Mouse (Mus musculus) embryonic facial prominence, embryonic 13.5 days (tissue): ENCODE results near the gene Fmod. TPM values are rescaled to one million over a fixed set of nuclear protein-coding genes. Genes with fewer than 3 reads are reported as not detected.

Source experiments
- ATAC-seq: fragments of 200-750 bp; cut with Nextera tagmentation; 2 replicates; pipeline ENCODE4 v1.8.0; 2017; ENCODE audit warnings: low read depth; ENCODE audit not compliant: insufficient number of reproducible peaks, insufficient read depth, low FRiP score, low TSS enrichment
- H3K27ac ChIP-seq: fragments of 300-500 bp; sonication (generic); 2 replicates; pipeline ENCODE4 v1.5.1; 2015; ENCODE audit warnings: moderate library complexity, mild to moderate bottlenecking, inconsistent platforms
- H3K27me3 ChIP-seq: fragments of 300-500 bp; sonication (generic); 2 replicates; pipeline ENCODE4 v1.6.1; 2015; ENCODE audit warnings: mild to moderate bottlenecking, inconsistent platforms
- H3K36me3 ChIP-seq: fragments of 300-500 bp; sonication (generic); 2 replicates; pipeline ENCODE4 v1.6.1; 2015; ENCODE audit warnings: mild to moderate bottlenecking, inconsistent platforms
- H3K4me1 ChIP-seq: fragments of 300-500 bp; sonication (generic); 2 replicates; pipeline ENCODE4 v1.6.1; 2015; ENCODE audit warnings: inconsistent platforms
- H3K4me2 ChIP-seq: fragments of 300-500 bp; sonication (generic); 2 replicates; pipeline ENCODE4 v1.6.1; 2015; ENCODE audit warnings: moderate library complexity, mild to moderate bottlenecking, inconsistent platforms
- H3K4me3 ChIP-seq: fragments of 300-500 bp; sonication (generic); 2 replicates; pipeline ENCODE4 v1.5.1; 2015; ENCODE audit warnings: mild to moderate bottlenecking, inconsistent platforms
- H3K9ac ChIP-seq: fragments of 300-500 bp; sonication (generic); 2 replicates; pipeline ENCODE4 v1.6.1; 2015; ENCODE audit warnings: mild to moderate bottlenecking, inconsistent platforms
- H3K9me3 ChIP-seq: fragments of 300-500 bp; sonication (generic); 2 replicates; pipeline ENCODE4 v1.6.1; 2016; ENCODE audit warnings: inconsistent platforms
- WGBS: fragments of 180-500 bp; shearing (Covaris S2); methylation state at CpG from one replicate; pipeline ENCODE4 v1.1.7; 2015; ENCODE audit warnings: mixed read lengths; 5-methylcytosine and 5-hydroxymethylcytosine counted together
- polyA plus RNA-seq: library from polyadenylated mRNA; unstranded; fragments of >200 nt; fragmentation: Nextera tagmentation; extraction: Ambion mirVana; gene quantifications from 2 replicates; pipeline ENCODE4 v1.2.1, GENCODE M21; 2015

Fmod gene
- polyA plus RNA-seq, 1 experiment from 2014 or later, result 9.6 TPM

DNA sequence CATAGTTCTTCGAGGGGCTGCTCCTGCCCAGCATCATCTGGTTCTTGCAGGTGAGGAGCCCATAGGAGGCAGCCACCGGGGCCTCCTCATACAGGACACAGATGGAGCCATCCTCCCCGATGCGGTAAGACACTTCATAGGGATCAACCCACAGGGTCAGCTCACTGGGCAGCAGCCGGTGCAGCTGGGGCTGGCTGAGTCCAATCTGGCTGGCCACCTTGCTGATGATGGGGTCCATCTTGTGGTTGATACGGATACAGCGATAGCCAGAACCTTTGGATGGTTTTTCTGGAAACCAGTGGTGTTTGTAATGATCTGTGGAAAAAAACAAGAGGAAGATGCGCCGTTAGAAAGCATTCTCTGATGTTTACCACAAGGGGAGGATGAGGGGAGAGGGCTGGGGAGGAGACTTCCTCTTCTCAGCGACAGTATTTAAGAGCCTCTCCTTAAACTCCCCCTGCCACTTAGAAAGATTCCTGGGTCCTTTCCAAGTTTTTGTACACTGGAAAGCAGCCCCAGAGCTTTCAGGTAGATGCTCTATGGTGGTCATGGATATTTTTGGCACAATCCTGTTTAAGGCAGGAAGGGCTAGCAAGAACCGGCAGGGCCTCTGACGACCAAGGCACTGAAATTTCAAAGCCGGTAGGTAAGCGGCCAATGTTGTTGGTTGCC is 40.5 kb downstream of the Fmod start:
- Histone ChIP-seq H3K27me3 (no peaks in the 10 kb centered on the region), H3K4me1 (peaks cover 46% of the 10 kb centered on the region), H3K4me3 (peak overlapping the region; percentile 66), H3K9ac (peak overlapping the region; percentile 85), H3K4me2 (peak overlapping the region; percentile 84), H3K9me3 (no peaks in the 10 kb centered on the region), H3K27ac (no peak overlapping the region), H3K36me3 (peaks cover 13% of the 10 kb centered on the region; the same call in 1 of the 2 replicates)
- no peak for ATAC-seq
- WGBS, result 57% methylated on average over 14 of the region's 14 CpGs

GRCm38 (mm10) chr1:134078061-134078795 is 41.2 kb downstream of the Fmod start:
- H3K27ac ChIP-seq, result 0 out of 2 replicates have a peak overlapping the region, but pooled peaks have one; percentile 48
- H3K27me3 ChIP-seq, result no peaks in the 10 kb centered on the region
- H3K4me2 ChIP-seq, result peak overlapping the region; percentile 84
- 13% methylated on average over 19 of the region's 19 CpGs for WGBS
- no peak for ATAC-seq
- peaks cover 51% of the 10 kb centered on the region for H3K4me1 ChIP-seq
- peak overlapping the region; percentile 85 for H3K9ac ChIP-seq
- H3K36me3 ChIP-seq, result peaks cover 13% of the 10 kb centered on the region; the same call in 1 of the 2 replicates
- peak overlapping the region; percentile 66 for H3K4me3 ChIP-seq
- H3K9me3 ChIP-seq, result no peaks in the 10 kb centered on the region

- Histone ChIP-seq H3K9me3 (no peaks in the 10 kb centered on the region), H3K36me3 (peaks cover 13% of the 10 kb centered on the region; the same call in 1 of the 2 replicates), H3K9ac (peak within 1 kb of the TSS; percentile 85), H3K27ac (peak within 1 kb of the TSS; percentile 79), H3K4me3 (peak within 1 kb of the TSS; percentile 66), H3K4me1 (peaks cover 50% of the 10 kb centered on the region), H3K4me2 (peak within 1 kb of the TSS; percentile 84), H3K27me3 (no peaks in the 10 kb centered on the region)
- peak; percentile 93 for ATAC-seq
- WGBS, result under 1% methylated on average over 58 of the region's 62 CpGs
Observed at GRCm38 (mm10) chr1:134078802-134079476, 41.9 kb downstream of the Fmod start, which contains the start of gene Btg2. Btg2 (minus strand) TSS chr1:134079120.

DNA sequence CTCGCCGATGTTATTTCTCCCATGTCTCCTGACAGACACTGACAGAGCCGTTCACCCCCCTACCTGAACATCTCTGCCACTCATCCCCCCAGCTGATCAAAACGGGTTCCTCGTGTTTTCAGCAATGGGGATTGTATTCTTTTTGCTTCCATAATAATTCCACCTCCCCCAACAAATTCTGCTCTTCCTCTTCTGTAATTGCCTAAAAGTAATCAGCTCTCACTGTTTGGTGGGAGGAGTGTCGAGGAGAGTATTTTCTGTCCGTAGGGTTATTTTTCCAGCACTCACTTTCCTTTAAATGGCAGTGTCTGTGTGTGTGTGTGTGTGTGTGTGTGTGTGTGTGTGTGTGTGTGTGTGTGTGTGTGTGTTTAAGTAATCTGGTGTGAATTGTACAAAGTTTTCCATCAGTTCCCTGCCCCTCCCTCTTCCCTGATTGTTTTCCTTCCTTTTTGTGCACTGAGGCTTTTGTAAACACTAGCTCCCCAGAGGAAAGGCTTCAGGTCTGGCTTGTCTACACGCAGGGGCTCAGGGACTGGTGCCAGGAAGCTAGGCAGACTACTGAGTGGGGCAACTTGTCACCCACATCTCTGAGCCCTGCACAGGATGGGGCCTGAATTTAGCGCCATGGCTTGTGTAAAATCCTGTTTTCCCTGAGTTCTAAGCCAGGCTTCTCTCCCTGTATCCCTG is 42.6 kb downstream of the Fmod start:
- Histone ChIP-seq H3K9me3 (no peaks in the 10 kb centered on the region), H3K9ac (peak overlapping the region; percentile 85), H3K27me3 (no peaks in the 10 kb centered on the region), H3K4me1 (peaks cover 50% of the 10 kb centered on the region), H3K36me3 (peaks cover 13% of the 10 kb centered on the region; the same call in 1 of the 2 replicates), H3K4me3 (peak overlapping the region; percentile 66), H3K4me2 (peak overlapping the region; percentile 84), H3K27ac (peak overlapping the region; percentile 79)
- WGBS, result 6% methylated on average over 9 of the region's 9 CpGs
- ATAC-seq, result no peak

- no peak overlapping the region for H3K4me3 ChIP-seq
- no peaks in the 10 kb centered on the region for H3K27me3 ChIP-seq
- no peak overlapping the region for H3K4me2 ChIP-seq
- H3K9ac ChIP-seq, result no peak overlapping the region
- ATAC-seq, result no peak
- H3K9me3 ChIP-seq, result no peaks in the 10 kb centered on the region
- H3K4me1 ChIP-seq, result peaks cover 49% of the 10 kb centered on the region
- WGBS, result 84% methylated on average over 4 of the region's 4 CpGs
- H3K27ac ChIP-seq, result peak overlapping the region; percentile 79
- peaks cover 12% of the 10 kb centered on the region; the same call in 1 of the 2 replicates for H3K36me3 ChIP-seq
Observed at GRCm38 (mm10) chr1:134080406-134080805, 43.4 kb downstream of the Fmod start.

GRCm38 (mm10) chr1:134080881-134081450 is 43.9 kb downstream of the Fmod start:
- 76% methylated on average over 5 of the region's 5 CpGs for WGBS
- no peak for ATAC-seq
- Histone ChIP-seq H3K27me3 (no peaks in the 10 kb centered on the region), H3K36me3 (peaks cover 9% of the 10 kb centered on the region; the same call in 1 of the 2 replicates), H3K4me3 (no peak overlapping the region), H3K9me3 (no peaks in the 10 kb centered on the region), H3K4me2 (no peak overlapping the region), H3K9ac (no peak overlapping the region), H3K4me1 (peaks cover 43% of the 10 kb centered on the region), H3K27ac (no peak overlapping the region)

DNA sequence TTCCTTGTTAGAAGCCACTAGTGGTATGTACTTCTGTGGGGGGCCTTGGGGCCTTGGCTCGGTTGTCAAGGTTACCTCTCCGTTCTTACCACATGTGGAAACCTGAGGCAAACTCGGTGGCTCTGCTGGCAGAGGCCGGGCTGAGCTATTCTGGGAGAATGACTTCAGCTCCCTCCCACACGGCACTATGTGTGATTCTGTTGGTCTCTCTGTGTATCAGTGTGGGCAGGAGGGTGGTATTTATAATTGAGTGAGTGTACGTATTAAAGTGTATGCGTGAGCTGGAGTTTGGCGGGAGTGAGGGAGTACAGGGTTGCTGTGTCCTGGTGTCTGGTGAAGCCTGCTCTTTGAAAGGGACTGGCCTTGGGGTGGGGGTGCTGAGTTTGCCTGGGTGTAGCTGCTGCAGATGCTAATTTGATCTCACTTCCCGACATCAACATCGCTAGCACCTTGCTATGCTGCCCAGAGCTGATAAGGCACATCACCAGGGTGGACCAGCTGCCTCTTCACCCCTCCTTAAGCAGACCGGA is 46.0 kb downstream of the Fmod start:
- H3K4me3 ChIP-seq, result no peak overlapping the region
- no peaks in the 10 kb centered on the region for H3K9me3 ChIP-seq
- no peak overlapping the region for H3K4me2 ChIP-seq
- peak overlapping the region; percentile 17; the same call in 1 of the 2 replicates for H3K9ac ChIP-seq
- peaks cover 36% of the 10 kb centered on the region for H3K4me1 ChIP-seq
- no peaks in the 10 kb centered on the region for H3K36me3 ChIP-seq
- ATAC-seq, result no peak
- 55% methylated on average over 11 of the region's 11 CpGs for WGBS
- H3K27me3 ChIP-seq, result no peaks in the 10 kb centered on the region
- no peak overlapping the region for H3K27ac ChIP-seq

GRCm38 (mm10) chr1:134083676-134084075 is 46.6 kb downstream of the Fmod start:
- 82% methylated on average over 8 of the region's 8 CpGs for WGBS
- Histone ChIP-seq H3K9ac (no peak overlapping the region), H3K9me3 (no peaks in the 10 kb centered on the region), H3K4me1 (peaks cover 32% of the 10 kb centered on the region), H3K27ac (no peak overlapping the region), H3K4me2 (no peak overlapping the region), H3K27me3 (no peaks in the 10 kb centered on the region), H3K4me3 (no peak overlapping the region), H3K36me3 (no peaks in the 10 kb centered on the region)
- ATAC-seq, result no peak

GRCm38 (mm10) chr1:134084128-134084527 is 47.1 kb downstream of the Fmod start:
- H3K4me2 ChIP-seq, result no peak overlapping the region
- H3K4me1 ChIP-seq, result peaks cover 32% of the 10 kb centered on the region
- H3K27me3 ChIP-seq, result no peaks in the 10 kb centered on the region
- no peaks in the 10 kb centered on the region for H3K9me3 ChIP-seq
- H3K9ac ChIP-seq, result no peak overlapping the region
- 80% methylated on average over 3 of the region's 3 CpGs for WGBS
- H3K27ac ChIP-seq, result no peak overlapping the region
- no peaks in the 10 kb centered on the region for H3K36me3 ChIP-seq
- H3K4me3 ChIP-seq, result no peak overlapping the region
- ATAC-seq, result no peak

GRCm38 (mm10) chr1:134086017-134086416 is 49.0 kb downstream of the Fmod start:
- Histone ChIP-seq H3K4me2 (no peak overlapping the region), H3K9ac (0 out of 2 replicates have a peak overlapping the region, but pooled peaks have one; percentile 40), H3K4me3 (no peak overlapping the region), H3K27me3 (no peaks in the 10 kb centered on the region), H3K27ac (no peak overlapping the region), H3K9me3 (no peaks in the 10 kb centered on the region), H3K4me1 (peaks cover 21% of the 10 kb centered on the region), H3K36me3 (no peaks in the 10 kb centered on the region)
- ATAC-seq, result no peak
- 30% methylated on average over 3 of the region's 3 CpGs for WGBS
